Mouse (Mus musculus): ENCODE results near the gene Gm32742. TPM values are rescaled to one million over a fixed set of nuclear protein-coding genes. Genes with fewer than 3 reads are reported as not detected.

Gm32742 gene
- polyA plus RNA-seq, 1 experiment from 2014 or later, result not detected

GRCm38 (mm10) chr9:51178297-51178696 is 13.0 kb upstream of the Gm32742 start:
- no peak overlapping the region for H3K9ac ChIP-seq
- no peaks in the 10 kb centered on the region for H3K4me1 ChIP-seq
- H3K4me3 ChIP-seq, result no peak overlapping the region
- WGBS, result 86% methylated on average over 1 of the region's 1 CpGs
- ATAC-seq, result no peak
- H3K36me3 ChIP-seq (ENCODE audit: poor library complexity, severe bottlenecking), result no peaks in the 10 kb centered on the region
- H3K4me2 ChIP-seq, result no peak overlapping the region
- no peak overlapping the region for H3K27ac ChIP-seq
- H3K9me3 ChIP-seq (replicated peaks), result no peaks in the 10 kb centered on the region
- H3K27me3 ChIP-seq, result no peaks in the 10 kb centered on the region

- H3K9ac ChIP-seq, result no peak overlapping the region
- ATAC-seq, result no peak
- no peaks in the 10 kb centered on the region for H3K4me1 ChIP-seq
- no peak overlapping the region for H3K4me3 ChIP-seq
- WGBS, result 100% methylated on average over 1 of the region's 1 CpGs
- H3K27ac ChIP-seq, result no peak overlapping the region
- no peaks in the 10 kb centered on the region for H3K36me3 ChIP-seq (ENCODE audit: poor library complexity, severe bottlenecking)
- H3K4me2 ChIP-seq, result no peak overlapping the region
- H3K27me3 ChIP-seq, result no peaks in the 10 kb centered on the region
- H3K9me3 ChIP-seq (replicated peaks), result no peaks in the 10 kb centered on the region
Measured at GRCm38 (mm10) chr9:51175722-51176121, 10.4 kb upstream of the Gm32742 start.

- no peaks in the 10 kb centered on the region for H3K9me3 ChIP-seq (replicated peaks)
- H3K4me3 ChIP-seq, result no peak overlapping the region
- H3K4me1 ChIP-seq, result no peaks in the 10 kb centered on the region
- no peak overlapping the region for H3K9ac ChIP-seq
- no peak overlapping the region for H3K4me2 ChIP-seq
- no peaks in the 10 kb centered on the region for H3K27me3 ChIP-seq
- H3K36me3 ChIP-seq (ENCODE audit: poor library complexity, severe bottlenecking), result no peaks in the 10 kb centered on the region
- 54% methylated on average over 8 of the region's 8 CpGs for WGBS
- no peak overlapping the region for H3K27ac ChIP-seq
- no peak for ATAC-seq
Measured at GRCm38 (mm10) chr9:51174890-51175464, 9.7 kb upstream of the Gm32742 start.

- Histone ChIP-seq H3K27me3 (no peaks in the 10 kb centered on the region), H3K27ac (no peak overlapping the region), H3K4me1 (no peaks in the 10 kb centered on the region; the same call in 1 of the 2 replicates), H3K36me3 (ENCODE audit: poor library complexity, severe bottlenecking) (no peaks in the 10 kb centered on the region), H3K4me3 (no peak overlapping the region), H3K9ac (no peak overlapping the region), H3K9me3 (replicated peaks) (no peaks in the 10 kb centered on the region), H3K4me2 (no peak overlapping the region)
- WGBS, result 80% methylated on average over 6 of the region's 6 CpGs
- no peak for ATAC-seq
Measured at GRCm38 (mm10) chr9:51170298-51170697, 5.0 kb upstream of the Gm32742 start.

GRCm38 (mm10) chr9:51169133-51169532 is 3.8 kb upstream of the Gm32742 start:
- WGBS, result 88% methylated on average over 7 of the region's 7 CpGs
- Histone ChIP-seq H3K36me3 (ENCODE audit: poor library complexity, severe bottlenecking) (no peaks in the 10 kb centered on the region), H3K9ac (no peak overlapping the region), H3K4me1 (no peaks in the 10 kb centered on the region; the same call in 1 of the 2 replicates), H3K27ac (no peak overlapping the region), H3K4me3 (no peak overlapping the region), H3K27me3 (no peaks in the 10 kb centered on the region), H3K9me3 (replicated peaks) (no peaks in the 10 kb centered on the region), H3K4me2 (no peak overlapping the region)
- ATAC-seq, result no peak

GRCm38 (mm10) chr9:51168698-51169097 is 3.4 kb upstream of the Gm32742 start:
- no peak overlapping the region for H3K4me2 ChIP-seq
- H3K36me3 ChIP-seq (ENCODE audit: poor library complexity, severe bottlenecking), result no peaks in the 10 kb centered on the region

GRCm38 (mm10) chr9:51167954-51168353 is 2.6 kb upstream of the Gm32742 start:
- no peak for ATAC-seq
- Histone ChIP-seq H3K27me3 (no peaks in the 10 kb centered on the region), H3K4me2 (no peak overlapping the region), H3K4me3 (no peak overlapping the region), H3K9me3 (replicated peaks) (no peaks in the 10 kb centered on the region), H3K27ac (no peak overlapping the region), H3K36me3 (ENCODE audit: poor library complexity, severe bottlenecking) (no peaks in the 10 kb centered on the region), H3K9ac (no peak overlapping the region), H3K4me1 (no peaks in the 10 kb centered on the region; the same call in 1 of the 2 replicates)
- 52% methylated on average over 11 of the region's 11 CpGs for WGBS

More at GRCm38 (mm10) chr9:51168698-51169097, 3.4 kb upstream of the Gm32742 start:
- H3K27ac ChIP-seq, result no peak overlapping the region
- H3K4me3 ChIP-seq, result no peak overlapping the region
- no peaks in the 10 kb centered on the region for H3K27me3 ChIP-seq
- ATAC-seq, result no peak
- 72% methylated on average over 5 of the region's 5 CpGs for WGBS
- no peak overlapping the region for H3K9ac ChIP-seq
- H3K9me3 ChIP-seq (replicated peaks), result no peaks in the 10 kb centered on the region
- H3K4me1 ChIP-seq, result no peaks in the 10 kb centered on the region; the same call in 1 of the 2 replicates

- H3K9ac ChIP-seq, result no peak overlapping the region
- WGBS, result 89% methylated on average over 5 of the region's 5 CpGs
- no peak overlapping the region for H3K4me2 ChIP-seq
- ATAC-seq, result no peak
- peaks cover 9% of the 10 kb centered on the region; the same call in 1 of the 2 replicates for H3K27me3 ChIP-seq
- H3K27ac ChIP-seq, result no peak overlapping the region
- no peaks in the 10 kb centered on the region for H3K9me3 ChIP-seq (replicated peaks)
- no peaks in the 10 kb centered on the region; the same call in 1 of the 2 replicates for H3K4me1 ChIP-seq
- no peaks in the 10 kb centered on the region for H3K36me3 ChIP-seq (ENCODE audit: poor library complexity, severe bottlenecking)
- H3K4me3 ChIP-seq, result no peak overlapping the region
Measured at GRCm38 (mm10) chr9:51163989-51164388, 1.3 kb downstream of the Gm32742 start.

GRCm38 (mm10) chr9:51161771-51162388 is 3.4 kb downstream of the Gm32742 start:
- Histone ChIP-seq H3K27me3 (peaks cover 9% of the 10 kb centered on the region; the same call in 1 of the 2 replicates), H3K36me3 (ENCODE audit: poor library complexity, severe bottlenecking) (no peaks in the 10 kb centered on the region), H3K4me3 (no peak overlapping the region), H3K27ac (no peak overlapping the region), H3K9me3 (replicated peaks) (no peaks in the 10 kb centered on the region), H3K4me1 (no peaks in the 10 kb centered on the region; the same call in 1 of the 2 replicates), H3K9ac (no peak overlapping the region), H3K4me2 (no peak overlapping the region)
- peak; percentile 85 for ATAC-seq
- WGBS, result 33% methylated on average over 4 of the region's 4 CpGs

GRCm38 (mm10) chr9:51152079-51152752 is 13.1 kb downstream of the Gm32742 start:
- H3K4me1 ChIP-seq, result no peaks in the 10 kb centered on the region; the same call in 1 of the 2 replicates
- no peaks in the 10 kb centered on the region for H3K9me3 ChIP-seq (replicated peaks)
- no peaks in the 10 kb centered on the region for H3K27me3 ChIP-seq
- no peak overlapping the region for H3K27ac ChIP-seq
- H3K36me3 ChIP-seq (ENCODE audit: poor library complexity, severe bottlenecking), result no peaks in the 10 kb centered on the region
- no peak overlapping the region for H3K4me3 ChIP-seq
- peak overlapping the region; percentile 22; the same call in 1 of the 2 replicates for H3K4me2 ChIP-seq
- H3K9ac ChIP-seq, result no peak overlapping the region
- ATAC-seq, result peak; percentile 78
- WGBS, result 21% methylated on average over 13 of the region's 13 CpGs

- ATAC-seq, result no peak
- H3K9me3 ChIP-seq (replicated peaks), result no peaks in the 10 kb centered on the region
- H3K4me2 ChIP-seq, result no peak overlapping the region
- no peak overlapping the region for H3K27ac ChIP-seq
- no peaks in the 10 kb centered on the region for H3K36me3 ChIP-seq (ENCODE audit: poor library complexity, severe bottlenecking)
- no peak overlapping the region for H3K4me3 ChIP-seq
- H3K9ac ChIP-seq, result no peak overlapping the region
- H3K27me3 ChIP-seq, result no peaks in the 10 kb centered on the region
- WGBS, result 87% methylated on average over 5 of the region's 5 CpGs
- H3K4me1 ChIP-seq, result peaks cover 8% of the 10 kb centered on the region
Measured at GRCm38 (mm10) chr9:51147294-51147693, 18.0 kb downstream of the Gm32742 start.

GRCm38 (mm10) chr9:51146496-51146895 is 18.8 kb downstream of the Gm32742 start:
- 75% methylated on average over 4 of the region's 4 CpGs for WGBS
- Histone ChIP-seq H3K4me1 (peaks cover 8% of the 10 kb centered on the region), H3K9ac (no peak overlapping the region), H3K27ac (no peak overlapping the region), H3K36me3 (ENCODE audit: poor library complexity, severe bottlenecking) (no peaks in the 10 kb centered on the region), H3K9me3 (replicated peaks) (no peaks in the 10 kb centered on the region), H3K27me3 (no peaks in the 10 kb centered on the region), H3K4me3 (no peak overlapping the region), H3K4me2 (no peak overlapping the region)
- no peak for ATAC-seq
